Mouse (Mus musculus): ENCODE results near the gene Ism2.

DNA sequence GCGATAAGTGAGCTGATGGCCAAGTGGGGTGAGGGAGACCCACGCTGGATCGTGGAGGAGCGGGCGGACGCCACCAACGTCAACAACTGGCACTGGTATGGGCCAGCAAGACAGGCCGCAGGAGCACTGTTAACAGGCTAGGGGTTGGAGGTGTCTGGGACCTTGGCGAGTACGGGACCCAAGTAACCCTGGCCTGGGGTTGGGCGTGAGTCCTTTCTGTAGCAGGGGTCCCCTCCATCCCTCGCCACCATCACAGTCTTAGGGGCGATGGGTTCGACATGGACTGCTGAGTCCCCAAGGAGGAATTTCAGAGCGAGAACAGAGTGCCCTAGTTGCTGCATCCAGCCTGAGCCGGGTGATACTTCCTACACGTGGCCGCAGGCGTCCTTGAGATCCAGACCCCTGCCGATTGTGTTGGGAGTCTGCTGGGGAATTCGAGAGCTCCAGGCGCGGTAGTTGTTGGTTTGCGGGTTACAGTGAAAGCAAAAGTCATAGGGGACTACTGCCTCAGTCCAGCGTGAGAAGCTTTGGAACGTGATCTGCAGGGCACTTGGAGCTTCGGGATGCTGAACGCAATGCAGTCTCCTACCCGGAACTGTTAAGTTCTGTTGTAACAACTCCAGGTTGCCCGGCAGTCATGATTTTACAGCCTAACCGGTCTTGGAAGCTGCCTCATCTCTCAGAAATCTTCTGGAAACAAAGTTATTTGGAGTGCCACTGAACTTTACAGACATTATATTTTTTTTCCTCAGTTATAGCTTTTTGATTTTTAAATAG, 32.5 kb downstream of the Ism2 start:
- TF ChIP-seq CTCF (IDR thresholded peaks at IDR 0.05; ENCODE audit: low read depth): no peak
- no peak for TF ChIP-seq EP300 (optimal IDR thresholded peaks at IDR 0.05)
